Mouse (Mus musculus) liver, embryonic 14.5 days (tissue): ENCODE results near the gene F830045P16Rik. TPM values are rescaled to one million over a fixed set of nuclear protein-coding genes. Genes with fewer than 3 reads are reported as not detected.

Experiments
- ATAC-seq: fragments of 200-750 bp; cut with Nextera tagmentation; 2 replicates; pipeline ENCODE4 v1.8.0; 2017; ENCODE audit warnings: moderate number of reproducible peaks, mild to moderate bottlenecking, moderate library complexity; ENCODE audit not compliant: insufficient read depth
- DNase-seq, 3 experiments: peaks; one replicate each; pipeline ENCODE4 v3.0.0-alpha.2; 2012 to 2013; ENCODE audit warnings: low read depth in 3 of 3, low spot score in 3 of 3
- H3K27ac ChIP-seq: fragments of 300-500 bp; sonication (generic); 2 replicates; pipeline ENCODE4 v1.5.1; 2014; ENCODE audit warnings: moderate library complexity, mild to moderate bottlenecking, control low read depth, inconsistent platforms
- H3K27me3 ChIP-seq: fragments of 300-500 bp; sonication (generic); 2 replicates; pipeline ENCODE4 v1.6.1; 2014; ENCODE audit warnings: mild to moderate bottlenecking, low read length, moderate library complexity; ENCODE audit not compliant: control insufficient read depth, insufficient read depth
- H3K36me3 ChIP-seq: fragments of 300-500 bp; sonication (generic); replicated peaks from 2 replicates; pipeline ENCODE4 v1.6.1; 2014; ENCODE audit warnings: low read depth; ENCODE audit not compliant: control insufficient read depth, insufficient read depth
- H3K4me1 ChIP-seq, 2 experiments: fragments of 200-500 bp in 1 of 2; fragments of 300-500 bp in 1 of 2; sonication (generic) in 1 of 2; replicated peaks; 2 replicates each; pipeline ENCODE4 v1.6.1; 2012 to 2014; ENCODE audit warnings: antibody characterized with exemption in 1 of 2, inconsistent platforms in 1 of 2, low read length in 1 of 2; ENCODE audit not compliant: control insufficient read depth in 2 of 2, insufficient read depth in 2 of 2
- H3K4me2 ChIP-seq: fragments of 300-500 bp; sonication (generic); 2 replicates; pipeline ENCODE4 v1.6.1; 2014; ENCODE audit warnings: low read depth, mild to moderate bottlenecking, control low read depth, moderate library complexity
- H3K4me3 ChIP-seq, 2 experiments: fragments of 200-500 bp in 1 of 2; fragments of 300-500 bp in 1 of 2; sonication (generic) in 1 of 2; 2 replicates each; pipeline ENCODE4 v1.5.1; 2012 to 2014; ENCODE audit warnings: low read depth in 2 of 2, low read length in 2 of 2, mild to moderate bottlenecking in 2 of 2, control low read depth in 1 of 2, inconsistent platforms in 1 of 2, moderate library complexity in 1 of 2; ENCODE audit not compliant: insufficient read depth in 1 of 2
- H3K9ac ChIP-seq: fragments of 300-500 bp; sonication (generic); replicated peaks from 2 replicates; pipeline ENCODE4 v1.6.1; 2014; ENCODE audit warnings: mild to moderate bottlenecking, control low read depth, moderate library complexity
- H3K9me3 ChIP-seq: fragments of 300-500 bp; sonication (generic); 2 replicates; pipeline ENCODE4 v1.6.1; 2016; ENCODE audit warnings: low read length, mixed read lengths; ENCODE audit not compliant: control insufficient read depth
- CTCF ChIP-seq: IDR thresholded peaks from 2 replicates; pipeline ENCODE4 v1.5.1; 2016; ENCODE audit warnings: antibody characterized with exemption, low read depth, control low read depth
- EP300 ChIP-seq: IDR thresholded peaks from 2 replicates; pipeline ENCODE4 v1.6.1; 2016; ENCODE audit warnings: antibody characterized with exemption, low read depth
- WGBS: fragments of 180-500 bp; shearing (Covaris S2); extraction: QIAGEN DNeasy Blood & Tissue Kit; methylation state at CpG from one replicate; pipeline ENCODE4 v1.1.7; 2014; ENCODE audit not compliant: insufficient replicate concordance; 5-methylcytosine and 5-hydroxymethylcytosine counted together
- polyA plus RNA-seq, 2 experiments: library from polyadenylated mRNA; depleted of rRNA in 1 of 2; stranded (reverse) in 1 of 2; unstranded in 1 of 2; fragments of >200 nt; fragmentation: Nextera tagmentation in 1 of 2; extraction: Ambion mirVana in 1 of 2; gene quantifications; 2 replicates each; pipeline versions ENCODE4 v1.2.1 to v1.2.3; 2012 to 2014

The F830045P16Rik gene
- polyA plus RNA-seq, 2 experiments = 0.02 TPM; not detected in 1

DNA sequence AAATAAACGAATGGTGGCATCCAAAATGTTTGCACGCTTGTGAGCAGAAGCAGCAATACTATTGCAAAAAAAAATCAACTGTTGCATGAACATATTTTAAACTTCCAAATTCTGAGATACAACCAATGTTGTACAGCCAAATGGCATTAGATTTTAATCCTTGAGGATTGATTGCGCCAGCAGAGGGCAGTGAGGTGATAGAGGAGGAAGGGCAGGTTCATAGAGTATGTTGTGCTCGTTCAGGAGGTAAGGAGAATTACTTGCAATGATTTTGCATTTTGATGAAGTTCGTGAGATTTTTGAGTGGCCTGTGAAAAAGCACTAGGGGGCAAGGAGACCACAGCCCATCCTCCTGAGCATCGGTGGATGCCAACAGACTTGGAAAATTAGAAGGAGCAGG lies 33.8 kb downstream of the F830045P16Rik start:
- no peak for DNase-seq
- H3K27ac ChIP-seq = no peak overlapping the region
- no peak overlapping the region for H3K9ac ChIP-seq
- no peak overlapping the region for H3K4me2 ChIP-seq
- H3K27me3 ChIP-seq = no peaks in the 10 kb centered on the region
- no peaks in the 10 kb centered on the region for H3K36me3 ChIP-seq
- TF ChIP-seq EP300 = no peak
- peak; percentile 63 for TF ChIP-seq CTCF
- no peaks in the 10 kb centered on the region for H3K4me1 ChIP-seq
- H3K9me3 ChIP-seq = no peaks in the 10 kb centered on the region
- no peak overlapping the region for H3K4me3 ChIP-seq
- no peak for ATAC-seq
- WGBS = 15% methylated on average over 6 of the region's 6 CpGs

DNA sequence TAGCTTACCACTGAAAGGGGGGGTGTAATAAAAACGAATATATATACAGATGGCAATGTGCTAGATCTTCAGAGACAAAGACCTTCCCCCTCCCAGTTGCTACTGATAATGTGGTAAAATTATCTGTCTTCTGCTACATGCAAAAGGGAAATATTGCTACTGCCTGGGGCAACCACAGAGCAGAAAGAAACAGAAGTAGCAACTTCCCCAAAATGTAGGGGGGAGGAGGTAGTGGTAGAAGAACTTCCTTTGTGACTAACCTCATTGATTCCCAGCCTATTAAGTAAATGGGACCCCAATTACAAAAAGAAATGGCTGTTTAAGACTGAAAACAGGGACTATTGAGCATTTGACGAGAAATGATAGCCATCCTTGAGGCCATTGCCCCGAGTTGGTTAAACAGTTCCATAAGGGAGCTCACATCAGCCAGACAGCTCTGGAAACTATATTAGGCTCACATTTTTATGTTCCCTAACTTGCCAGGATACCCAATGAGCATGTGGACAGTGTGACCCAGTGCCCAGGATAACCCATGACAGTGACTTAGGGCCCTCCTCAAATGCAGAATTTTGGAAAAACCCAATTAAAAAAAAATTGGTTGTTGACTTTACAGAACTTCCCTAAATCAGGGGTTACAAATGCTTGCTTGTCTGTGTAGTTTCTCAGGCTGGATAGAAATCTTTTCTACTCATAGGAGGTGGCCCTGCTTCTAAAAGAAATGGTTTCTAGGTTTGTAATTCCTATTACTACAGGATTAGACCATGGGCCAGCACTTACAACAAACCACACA lies 46.7 kb downstream of the F830045P16Rik start:
- TF ChIP-seq EP300 (no peak), CTCF (no peak)
- Histone ChIP-seq H3K4me3 (no peak overlapping the region), H3K27ac (no peak overlapping the region), H3K9me3 (no peaks in the 10 kb centered on the region), H3K4me2 (no peak overlapping the region), H3K27me3 (no peaks in the 10 kb centered on the region), H3K4me1 (0 out of 4 replicates have a peak, but pooled peaks cover 0 to 4% of the 10 kb centered on the region in 2 experiments), H3K36me3 (no peaks in the 10 kb centered on the region), H3K9ac (no peak overlapping the region)
- no peak for ATAC-seq
- WGBS = 10% methylated on average over 3 of the region's 3 CpGs
- DNase-seq = peak in 1 of 3 experiments; percentile 9

DNA sequence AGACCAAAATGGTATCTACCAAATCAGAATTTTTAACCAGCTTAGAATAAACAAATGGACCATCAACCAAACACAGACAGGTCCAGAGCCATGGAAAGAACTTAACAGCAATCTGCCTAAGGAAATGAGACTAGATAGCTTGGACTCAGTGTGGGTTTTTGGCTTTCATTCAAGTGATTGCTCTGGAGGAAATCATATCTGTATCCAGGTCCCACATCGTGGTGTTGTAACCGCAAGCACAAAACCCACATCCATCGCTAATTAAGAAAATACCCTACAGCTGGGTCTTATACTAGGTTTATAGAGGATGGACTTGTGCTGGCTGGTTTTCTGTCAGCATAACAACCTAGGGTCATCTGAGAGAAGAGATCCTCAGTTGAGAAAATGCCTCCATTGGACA lies 53.3 kb downstream of the F830045P16Rik start:
- DNase-seq (no peak), ATAC-seq (no peak)
- Histone ChIP-seq H3K4me1 (no peaks in the 10 kb centered on the region), H3K36me3 (no peaks in the 10 kb centered on the region), H3K4me3 (no peak overlapping the region), H3K9ac (no peak overlapping the region), H3K27me3 (no peaks in the 10 kb centered on the region), H3K27ac (no peak overlapping the region), H3K9me3 (no peaks in the 10 kb centered on the region), H3K4me2 (no peak overlapping the region)
- 32% methylated on average over 3 of the region's 3 CpGs for WGBS
- no peak for TF ChIP-seq CTCF
- TF ChIP-seq EP300 = no peak

DNA sequence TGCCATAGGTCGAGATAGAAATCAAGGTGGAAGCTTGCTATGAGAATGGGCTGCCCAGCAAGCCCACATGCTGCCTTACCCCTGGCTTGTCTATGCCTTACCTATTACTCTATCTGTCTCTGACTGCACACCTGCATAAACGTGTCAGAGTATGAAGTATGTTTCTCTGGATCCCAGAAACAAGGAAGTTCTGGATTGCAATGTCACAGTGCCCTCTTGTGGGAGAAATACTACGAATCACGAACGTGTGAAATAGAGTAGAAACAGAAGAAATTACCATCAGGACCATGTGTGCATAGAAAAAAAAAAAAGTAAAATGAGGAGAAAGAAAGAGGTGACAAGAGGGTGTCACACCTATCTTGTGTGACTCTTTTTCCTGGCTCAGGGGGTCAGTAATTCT lies 64.5 kb downstream of the F830045P16Rik start:
- TF ChIP-seq EP300 (no peak), CTCF (peak; percentile 42)
- ATAC-seq (no peak), DNase-seq (no peak)
- Histone ChIP-seq H3K4me2 (no peak overlapping the region), H3K27ac (no peak overlapping the region), H3K9ac (no peak overlapping the region), H3K9me3 (no peaks in the 10 kb centered on the region), H3K36me3 (no peaks in the 10 kb centered on the region), H3K4me1 (no peaks in the 10 kb centered on the region; a peak in 1 of 4 replicates), H3K4me3 (no peak overlapping the region), H3K27me3 (no peaks in the 10 kb centered on the region)
- 18% methylated on average over 5 of the region's 5 CpGs for WGBS

DNA sequence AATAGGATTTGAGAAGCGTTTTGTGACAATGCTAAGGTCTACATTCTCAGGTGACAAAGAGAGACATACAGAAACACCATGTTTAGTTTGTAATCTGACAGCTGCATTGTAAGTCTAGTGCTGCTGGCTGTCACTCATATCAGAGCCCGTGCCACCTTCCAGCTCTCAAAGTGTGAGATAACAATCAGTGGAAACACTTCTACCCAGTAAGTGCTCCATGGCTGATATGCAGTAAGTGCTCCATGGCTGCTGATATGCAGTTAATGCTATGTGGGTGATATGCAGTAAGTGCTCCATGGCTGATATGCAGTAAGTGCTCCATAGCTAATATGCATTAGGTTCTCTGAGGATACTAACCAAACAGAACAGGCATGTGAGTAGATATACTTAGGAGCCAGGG lies 65.6 kb downstream of the F830045P16Rik start:
- peak; percentile 53 for ATAC-seq

More for the DNA sequence above, 65.6 kb downstream of the F830045P16Rik start:
- H3K4me3 ChIP-seq = no peak overlapping the region
- H3K36me3 ChIP-seq = no peaks in the 10 kb centered on the region
- TF ChIP-seq EP300 = no peak
- TF ChIP-seq CTCF = no peak
- 32% methylated on average over 2 of the region's 2 CpGs for WGBS
- H3K27ac ChIP-seq = no peak overlapping the region
- no peaks in the 10 kb centered on the region for H3K27me3 ChIP-seq
- no peak for DNase-seq
- no peaks in the 10 kb centered on the region; a peak in 1 of 4 replicates for H3K4me1 ChIP-seq
- H3K9me3 ChIP-seq = no peaks in the 10 kb centered on the region
- no peak overlapping the region for H3K4me2 ChIP-seq
- H3K9ac ChIP-seq = no peak overlapping the region
